Mouse (Mus musculus) thymus, postnatal 10 days (tissue): ENCODE results near the gene Rbm8a2.

ENCODE experiments used
- DNase-seq, 2 experiments: peaks; one replicate each; pipeline ENCODE4 v3.0.0; 2021; ENCODE audit warnings: low spot score in 2 of 2

Gene Rbm8a2

DNA sequence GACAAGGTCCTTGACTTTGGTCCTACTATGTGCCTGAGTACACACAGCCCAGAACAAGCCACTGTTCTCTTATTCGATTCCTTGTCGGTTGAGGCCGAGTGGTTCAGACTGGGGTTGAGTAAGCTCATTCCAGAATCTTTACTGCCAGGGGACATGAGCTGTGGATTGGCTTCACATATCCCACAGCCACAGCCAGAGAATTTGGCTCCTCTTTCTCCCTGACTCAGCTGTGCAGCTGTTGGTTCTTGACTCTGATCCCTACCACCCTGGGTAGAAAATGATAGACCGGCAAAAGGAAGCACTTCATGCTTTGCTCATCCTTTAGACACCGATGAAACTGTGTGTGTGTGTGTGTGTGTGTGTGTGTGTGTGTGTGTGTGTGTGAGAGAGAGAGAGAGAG lies 47.5 kb downstream of the Rbm8a2 start:
- DNase-seq: no peak
